Mouse (Mus musculus): ENCODE measurements around the gene Havcr1. TPM values are rescaled to one million over a fixed set of nuclear protein-coding genes. Genes with fewer than 3 reads are reported as not detected.

Havcr1 gene
- total RNA-seq, 4 experiments from 2014 or later: not detected

DNA sequence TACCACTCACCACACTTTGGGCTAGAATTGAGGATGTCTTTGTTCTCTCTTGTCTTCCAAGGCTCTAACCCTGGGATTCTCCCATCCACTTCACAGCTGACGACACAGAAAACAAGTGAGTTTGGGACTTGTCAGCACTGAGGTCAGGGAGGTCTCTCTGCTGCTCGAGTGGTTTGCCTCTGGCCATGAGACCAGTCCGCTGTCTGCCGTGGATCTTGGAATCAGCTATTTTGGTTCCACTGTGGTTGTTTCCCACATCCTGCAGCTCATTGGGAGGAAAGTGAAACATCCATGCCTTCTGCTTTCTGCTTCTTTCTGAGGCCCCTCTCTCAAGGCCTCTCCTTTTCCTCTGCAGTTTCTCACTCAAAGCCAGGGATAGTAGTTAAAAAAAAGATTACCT lies 85.0 kb downstream of the Havcr1 start:
- no peak for DNase-seq (ENCODE audit: low spot score in 2 of 2)

Other genes starting within 250 kb of the Havcr1 start
- not detected for gene Gm12169, start 210.9 kb upstream of the Havcr1 start, total RNA-seq (2022)
- not detected for gene BC053393, start 163.5 kb upstream of the Havcr1 start, total RNA-seq (2022)
- gene Dppa1, start 105.8 kb upstream of the Havcr1 start, total RNA-seq (2022): not detected
- not detected for gene Timd2, start 28.0 kb upstream of the Havcr1 start, total RNA-seq (2022)
- gene Timd4, start 75.7 kb downstream of the Havcr1 start, total RNA-seq (2022): under 1 TPM in 1 of 4 experiments, not detected in 3; 0.16 TPM

Measured in left cerebral cortex, adult 8-10 months (tissue).